Mouse (Mus musculus) liver, embryonic 14.5 days (tissue): Measurements from ENCODE around the gene Syne4.

Experiments used
- CTCF ChIP-seq: IDR thresholded peaks from 2 replicates; pipeline ENCODE4 v1.5.1; 2016; ENCODE audit warnings: antibody characterized with exemption, low read depth, control low read depth
- EP300 ChIP-seq: IDR thresholded peaks from 2 replicates; pipeline ENCODE4 v1.6.1; 2016; ENCODE audit warnings: antibody characterized with exemption, low read depth

GRCm38 (mm10) chr7:30336384-30336783 lies 21.8 kb downstream of the Syne4 start:
- TF ChIP-seq CTCF: peak; percentile 93
- TF ChIP-seq EP300: no peak
